Mouse (Mus musculus): ENCODE measurements around the gene Lypd3. TPM values are rescaled to one million over a fixed set of nuclear protein-coding genes. Genes with fewer than 3 reads are reported as not detected.
A peak's percentile ranks its signal among the peaks of the same experiment; 100 is the strongest.
"Not testable (repeated sequence)": the region's sequence is repeated elsewhere in the genome, so short reads cannot be mapped to it uniquely, and the experiment has no call there.

Lypd3 gene
- polyA plus RNA-seq, 1 experiment from 2014 or later: 1.6 TPM

GRCm38 (mm10) chr7:24608561-24608960, 27.8 kb upstream of the Lypd3 start:
- WGBS: 78% methylated on average over 8 of the region's 8 CpGs
- H3K27me3 ChIP-seq (ENCODE audit: control insufficient read depth, insufficient read depth, low read length): peaks cover 40% of the 10 kb centered on the region
- no peak for ATAC-seq (ENCODE audit: low FRiP score)
- H3K4me1 ChIP-seq (replicated peaks; ENCODE audit: control insufficient read depth, insufficient read depth, low read length): peaks cover 6% of the 10 kb centered on the region
- no peak overlapping the region for H3K4me3 ChIP-seq (ENCODE audit: low read depth, low read length)
- no peak for DNase-seq (ENCODE audit: low spot score)
- H3K9ac ChIP-seq (ENCODE audit: low read depth, low read length): no peak overlapping the region
- no peak overlapping the region for H3K27ac ChIP-seq (ENCODE audit: low read depth, low read length)
- H3K36me3 ChIP-seq (ENCODE audit: control insufficient read depth, insufficient read depth, low read length): no peaks in the 10 kb centered on the region
- no peak overlapping the region for H3K4me2 ChIP-seq (replicated peaks; ENCODE audit: low read depth, low read length)
- no peaks in the 10 kb centered on the region for H3K9me3 ChIP-seq (ENCODE audit: control insufficient read depth, low read length)

- Histone ChIP-seq H3K4me2 (replicated peaks; ENCODE audit: low read depth, low read length) (peak within 1 kb of the TSS; percentile 44), H3K4me1 (replicated peaks; ENCODE audit: control insufficient read depth, insufficient read depth, low read length) (peaks cover 6% of the 10 kb centered on the region), H3K27ac (ENCODE audit: low read depth, low read length) (no peak within 1 kb of the TSS), H3K27me3 (ENCODE audit: control insufficient read depth, insufficient read depth, low read length) (peaks cover 41% of the 10 kb centered on the region), H3K4me3 (ENCODE audit: low read depth, low read length) (peak within 1 kb of the TSS; percentile 30), H3K9me3 (ENCODE audit: control insufficient read depth, low read length) (no peaks in the 10 kb centered on the region), H3K9ac (ENCODE audit: low read depth, low read length) (no peak within 1 kb of the TSS), H3K36me3 (ENCODE audit: control insufficient read depth, insufficient read depth, low read length) (no peaks in the 10 kb centered on the region)
- ATAC-seq (ENCODE audit: low FRiP score) (no peak), DNase-seq (ENCODE audit: low spot score) (no peak)
- WGBS: 2% methylated on average over 27 of the region's 27 CpGs
These were observed 26.0 kb upstream of the Lypd3 start, which contains the start of gene Phldb3 for GRCm38 (mm10) chr7:24610144-24610878. Gene Phldb3, plus strand, starts transcription at chr7:24610763.

- Histone ChIP-seq H3K4me1 (replicated peaks; ENCODE audit: control insufficient read depth, insufficient read depth, low read length) (peaks cover 6% of the 10 kb centered on the region), H3K9me3 (ENCODE audit: control insufficient read depth, low read length) (no peaks in the 10 kb centered on the region), H3K36me3 (ENCODE audit: control insufficient read depth, insufficient read depth, low read length) (no peaks in the 10 kb centered on the region), H3K9ac (ENCODE audit: low read depth, low read length) (no peak overlapping the region), H3K27me3 (ENCODE audit: control insufficient read depth, insufficient read depth, low read length) (peaks cover 41% of the 10 kb centered on the region), H3K27ac (ENCODE audit: low read depth, low read length) (no peak overlapping the region), H3K4me3 (ENCODE audit: low read depth, low read length) (peak overlapping the region; percentile 30), H3K4me2 (replicated peaks; ENCODE audit: low read depth, low read length) (peak overlapping the region; percentile 44)
- under 1% methylated on average over 36 of the region's 36 CpGs for WGBS
- DNase-seq (ENCODE audit: low spot score): peak; percentile 83
- ATAC-seq (ENCODE audit: low FRiP score): peak; percentile 64
These were observed 25.4 kb upstream of the Lypd3 start for GRCm38 (mm10) chr7:24610879-24611494.

- Histone ChIP-seq H3K27ac (ENCODE audit: low read depth, low read length) (no peak overlapping the region), H3K9me3 (ENCODE audit: control insufficient read depth, low read length) (no peaks in the 10 kb centered on the region), H3K4me3 (ENCODE audit: low read depth, low read length) (no peak overlapping the region), H3K27me3 (ENCODE audit: control insufficient read depth, insufficient read depth, low read length) (peaks cover 41% of the 10 kb centered on the region), H3K4me1 (replicated peaks; ENCODE audit: control insufficient read depth, insufficient read depth, low read length) (peaks cover 6% of the 10 kb centered on the region), H3K4me2 (replicated peaks; ENCODE audit: low read depth, low read length) (no peak overlapping the region), H3K9ac (ENCODE audit: low read depth, low read length) (no peak overlapping the region), H3K36me3 (ENCODE audit: control insufficient read depth, insufficient read depth, low read length) (no peaks in the 10 kb centered on the region)
- WGBS: 15% methylated on average over 7 of the region's 7 CpGs
- no peak for DNase-seq (ENCODE audit: low spot score)
- no peak for ATAC-seq (ENCODE audit: low FRiP score)
These were observed 24.6 kb upstream of the Lypd3 start for GRCm38 (mm10) chr7:24611709-24612108.

GRCm38 (mm10) chr7:24612308-24612910, 23.9 kb upstream of the Lypd3 start:
- 0 out of 2 replicates have a peak overlapping the region, but pooled peaks have one; percentile 8 for H3K4me3 ChIP-seq (ENCODE audit: low read depth, low read length)
- peak; percentile 41 for DNase-seq (ENCODE audit: low spot score)

GRCm38 (mm10) chr7:24614816-24615215, 21.5 kb upstream of the Lypd3 start:
- WGBS: 72% methylated on average over 13 of the region's 13 CpGs
- H3K27ac ChIP-seq (ENCODE audit: low read depth, low read length): no peak overlapping the region
- DNase-seq (ENCODE audit: low spot score) (no peak), ATAC-seq (ENCODE audit: low FRiP score) (no peak)
- H3K4me2 ChIP-seq (replicated peaks; ENCODE audit: low read depth, low read length): no peak overlapping the region
- H3K9me3 ChIP-seq (ENCODE audit: control insufficient read depth, low read length): no peaks in the 10 kb centered on the region
- H3K4me1 ChIP-seq (replicated peaks; ENCODE audit: control insufficient read depth, insufficient read depth, low read length): peaks cover 6% of the 10 kb centered on the region
- peaks cover 36% of the 10 kb centered on the region for H3K27me3 ChIP-seq (ENCODE audit: control insufficient read depth, insufficient read depth, low read length)
- H3K4me3 ChIP-seq (ENCODE audit: low read depth, low read length): no peak overlapping the region
- no peak overlapping the region for H3K9ac ChIP-seq (ENCODE audit: low read depth, low read length)
- no peaks in the 10 kb centered on the region for H3K36me3 ChIP-seq (ENCODE audit: control insufficient read depth, insufficient read depth, low read length)

More at GRCm38 (mm10) chr7:24612308-24612910, 23.9 kb upstream of the Lypd3 start:
- H3K4me2 ChIP-seq (replicated peaks; ENCODE audit: low read depth, low read length): peak overlapping the region; percentile 13
- ATAC-seq (ENCODE audit: low FRiP score): no peak
- H3K27ac ChIP-seq (ENCODE audit: low read depth, low read length): no peak overlapping the region
- no peaks in the 10 kb centered on the region for H3K9me3 ChIP-seq (ENCODE audit: control insufficient read depth, low read length)
- 4% methylated on average over 27 of the region's 27 CpGs for WGBS
- H3K4me1 ChIP-seq (replicated peaks; ENCODE audit: control insufficient read depth, insufficient read depth, low read length): peaks cover 6% of the 10 kb centered on the region
- peaks cover 41% of the 10 kb centered on the region for H3K27me3 ChIP-seq (ENCODE audit: control insufficient read depth, insufficient read depth, low read length)
- H3K36me3 ChIP-seq (ENCODE audit: control insufficient read depth, insufficient read depth, low read length): no peaks in the 10 kb centered on the region
- no peak overlapping the region for H3K9ac ChIP-seq (ENCODE audit: low read depth, low read length)

GRCm38 (mm10) chr7:24617763-24618162, 18.6 kb upstream of the Lypd3 start:
- H3K4me1 ChIP-seq (replicated peaks; ENCODE audit: control insufficient read depth, insufficient read depth, low read length): no peaks in the 10 kb centered on the region
- H3K27me3 ChIP-seq (ENCODE audit: control insufficient read depth, insufficient read depth, low read length): peaks cover 9% of the 10 kb centered on the region
- DNase-seq (ENCODE audit: low spot score): no peak
- no peaks in the 10 kb centered on the region for H3K9me3 ChIP-seq (ENCODE audit: control insufficient read depth, low read length)
- WGBS: 80% methylated on average over 8 of the region's 8 CpGs
- H3K27ac ChIP-seq (ENCODE audit: low read depth, low read length): no peak overlapping the region
- no peak overlapping the region for H3K4me3 ChIP-seq (ENCODE audit: low read depth, low read length)
- no peak for ATAC-seq (ENCODE audit: low FRiP score)
- no peaks in the 10 kb centered on the region for H3K36me3 ChIP-seq (ENCODE audit: control insufficient read depth, insufficient read depth, low read length)
- no peak overlapping the region for H3K4me2 ChIP-seq (replicated peaks; ENCODE audit: low read depth, low read length)
- no peak overlapping the region for H3K9ac ChIP-seq (ENCODE audit: low read depth, low read length)

GRCm38 (mm10) chr7:24618374-24618773, 18.0 kb upstream of the Lypd3 start:
- H3K9ac ChIP-seq (ENCODE audit: low read depth, low read length); H3K4me2 ChIP-seq (replicated peaks; ENCODE audit: low read depth, low read length); H3K27ac ChIP-seq (ENCODE audit: low read depth, low read length); H3K4me3 ChIP-seq (ENCODE audit: low read depth, low read length); ATAC-seq (ENCODE audit: low FRiP score); H3K9me3 ChIP-seq (ENCODE audit: control insufficient read depth, low read length); H3K4me1 ChIP-seq (replicated peaks; ENCODE audit: control insufficient read depth, insufficient read depth, low read length); DNase-seq (ENCODE audit: low spot score); H3K27me3 ChIP-seq (ENCODE audit: control insufficient read depth, insufficient read depth, low read length); H3K36me3 ChIP-seq (ENCODE audit: control insufficient read depth, insufficient read depth, low read length): not testable (repeated sequence)
- WGBS: 94% methylated on average over 8 of the region's 8 CpGs
